Mouse (Mus musculus): ENCODE data around the gene Anxa1.

GRCm38 (mm10) chr19:20361917-20362577, 28.7 kb downstream of the Anxa1 start:
- peak; percentile 76 for TF ChIP-seq CTCF (IDR thresholded peaks at IDR 0.05)
- TF ChIP-seq EP300 (IDR thresholded peaks at IDR 0.05), result no peak

Data from lung, postnatal 0 days (tissue).